Mouse (Mus musculus): ENCODE results near the gene Prdm8.

The Prdm8 gene

DNA sequence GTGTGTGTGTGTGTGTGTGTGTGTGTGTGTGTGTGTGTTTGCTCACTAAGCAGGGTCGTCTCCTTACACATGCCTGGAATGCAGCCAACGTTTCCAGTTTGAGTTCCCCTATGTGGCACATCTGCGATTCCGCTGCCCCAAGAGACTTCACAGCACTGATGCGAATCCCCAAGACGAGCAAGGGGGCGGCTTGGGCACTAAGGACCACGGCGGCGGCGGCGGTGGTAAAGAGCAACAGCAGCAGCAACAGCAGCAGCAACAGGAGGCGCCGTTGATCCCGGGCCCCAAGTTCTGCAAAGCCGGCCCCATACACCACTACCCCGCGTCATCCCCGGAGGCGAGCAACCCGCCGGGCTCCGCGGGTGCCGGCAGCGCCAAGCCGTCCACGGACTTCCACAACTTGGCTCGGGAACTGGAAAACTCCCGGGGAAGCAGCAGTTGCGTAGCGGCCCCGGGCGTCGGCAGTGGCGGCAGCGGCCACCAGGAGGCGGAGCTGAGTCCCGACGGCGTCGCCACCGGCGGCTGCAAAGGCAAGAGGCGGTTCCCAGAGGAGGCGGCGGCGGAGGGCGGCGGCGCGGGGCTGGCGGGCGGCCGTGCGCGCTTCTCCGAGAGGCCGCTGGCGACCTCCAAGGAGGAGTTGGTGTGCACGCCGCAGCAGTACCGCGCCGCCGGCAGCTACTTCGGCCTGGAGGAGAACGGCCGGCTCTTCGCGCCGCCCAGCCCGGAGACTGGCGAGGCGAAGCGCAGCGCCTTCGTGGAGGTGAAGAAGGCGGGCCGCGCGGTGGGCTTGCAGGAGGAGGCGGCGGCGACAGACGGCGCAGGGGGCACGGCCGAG is 18.2 kb downstream of the Prdm8 start:
- peak; percentile 87 for DNase-seq

DNA sequence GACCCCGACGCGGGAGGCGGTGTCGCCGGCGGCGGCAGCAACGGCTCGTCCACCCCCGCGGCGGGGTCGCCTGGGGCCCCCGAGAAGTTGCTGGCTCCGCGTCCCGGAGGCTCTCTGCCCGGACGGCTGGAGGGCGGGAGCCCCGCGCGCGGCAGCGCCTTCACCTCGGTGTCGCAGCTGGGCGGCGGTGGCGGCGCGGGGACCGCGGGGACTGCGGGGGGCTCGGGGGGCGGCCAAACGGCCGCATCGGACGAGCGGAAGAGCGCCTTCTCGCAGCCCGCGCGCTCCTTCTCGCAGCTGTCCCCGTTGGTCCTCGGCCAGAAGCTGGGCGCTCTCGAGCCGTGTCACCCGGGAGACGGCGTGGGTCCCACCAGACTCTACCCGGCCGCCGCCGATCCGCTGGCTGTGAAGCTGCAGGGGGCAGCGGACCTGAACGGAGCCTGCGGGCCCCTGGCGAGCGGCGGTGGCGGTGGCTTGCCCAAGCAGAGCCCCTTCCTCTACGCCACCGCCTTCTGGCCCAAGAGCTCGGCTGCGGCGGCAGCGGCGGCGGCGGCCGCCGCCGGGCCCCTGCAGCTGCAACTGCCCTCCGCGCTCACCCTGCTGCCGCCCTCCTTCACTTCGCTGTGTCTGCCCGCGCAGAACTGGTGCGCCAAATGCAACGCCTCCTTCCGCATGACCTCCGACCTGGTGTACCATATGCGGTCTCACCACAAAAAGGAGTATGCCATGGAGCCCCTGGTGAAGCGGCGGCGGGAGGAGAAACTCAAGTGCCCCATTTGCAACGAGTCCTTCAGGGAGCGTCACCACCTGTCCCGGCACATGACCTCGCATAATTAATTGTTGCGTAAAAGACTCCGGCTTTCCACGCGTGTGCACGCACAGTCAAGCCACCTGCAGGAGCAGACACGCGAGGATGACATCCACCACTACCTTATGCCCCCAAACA is 19.1 kb downstream of the Prdm8 start:
- DNase-seq, result peak; percentile 32

GRCm38 (mm10) chr5:98189181-98190180 is 22.5 kb downstream of the Prdm8 start:
- DNase-seq, result no peak

DNA sequence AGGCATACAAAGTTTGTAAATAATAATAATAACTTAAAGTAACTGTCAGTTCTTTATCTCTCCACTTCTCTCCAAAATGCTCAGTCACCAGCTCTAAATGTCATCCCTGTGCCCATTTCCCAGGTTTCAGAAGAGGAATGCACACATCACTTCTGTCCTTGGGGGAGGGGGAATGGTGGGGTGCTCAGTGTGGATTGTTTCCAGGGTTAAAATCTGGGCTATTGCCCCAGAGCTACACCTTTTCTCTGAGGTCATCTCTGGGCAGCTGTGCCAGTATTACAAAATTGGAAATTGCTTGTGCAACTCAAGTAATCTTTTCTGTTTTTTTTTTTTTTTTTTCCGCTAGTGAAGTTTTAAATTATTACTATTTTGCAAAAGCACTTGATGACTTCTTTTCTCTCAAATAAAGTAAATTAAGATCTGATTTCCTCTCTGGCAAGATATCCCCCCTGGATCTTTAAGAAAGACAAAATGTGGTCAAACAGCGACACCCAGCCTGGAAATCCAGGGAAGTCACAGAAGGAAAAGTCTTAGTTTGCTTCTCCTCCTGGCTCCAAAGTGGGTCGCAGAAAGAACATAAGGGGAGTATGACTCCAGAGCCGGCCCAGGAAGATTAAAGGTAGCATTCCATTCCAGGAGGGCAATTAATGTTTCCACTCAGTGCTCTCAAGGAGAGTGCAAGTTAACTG is 25.4 kb downstream of the Prdm8 start:
- DNase-seq, result no peak

DNA sequence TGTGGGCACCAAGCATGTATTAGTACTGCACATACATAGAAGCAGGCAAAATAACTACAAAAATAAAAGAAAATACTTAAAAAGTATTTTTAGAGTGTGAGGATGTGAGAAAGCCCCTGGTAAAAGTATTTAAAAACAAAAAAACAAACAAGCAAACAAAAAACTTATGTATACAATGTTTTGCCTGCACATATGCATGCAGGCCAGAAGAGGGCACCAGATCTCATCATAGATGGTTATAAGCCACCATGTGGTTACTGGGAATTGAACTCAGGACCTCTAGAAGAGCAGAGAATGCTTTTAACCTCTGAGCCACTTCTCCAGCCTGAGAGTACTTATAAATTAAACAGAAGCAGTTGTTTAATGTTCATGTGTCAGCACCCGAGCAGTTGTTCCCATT is 28.0 kb downstream of the Prdm8 start:
- DNase-seq, result no peak

GRCm38 (mm10) chr5:98198412-98199218 is 31.6 kb downstream of the Prdm8 start:
- no peak for DNase-seq

- DNase-seq, result no peak
Measured at GRCm38 (mm10) chr5:98199219-98199552, 32.2 kb downstream of the Prdm8 start.

- no peak for DNase-seq
Measured at GRCm38 (mm10) chr5:98201606-98202005, 34.6 kb downstream of the Prdm8 start.

DNA sequence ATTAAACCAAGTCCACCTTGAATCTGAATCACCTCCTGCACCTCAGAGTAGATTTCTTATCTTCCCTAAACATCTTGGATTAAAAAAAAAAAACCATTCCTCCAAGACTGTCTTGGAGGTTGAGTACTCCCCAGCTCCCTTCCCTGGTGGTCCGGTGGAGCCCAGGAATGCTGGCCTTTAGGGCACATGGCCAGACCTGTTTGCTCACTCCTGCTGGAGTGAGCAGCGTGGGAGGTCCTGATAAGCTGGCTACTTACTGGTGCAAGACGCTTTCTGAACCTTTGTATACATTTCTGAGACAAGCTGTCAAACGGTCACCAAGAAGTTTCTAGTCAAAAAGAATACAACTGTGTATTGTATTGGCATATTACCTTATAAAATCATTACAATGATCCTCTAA is 36.0 kb downstream of the Prdm8 start:
- no peak for DNase-seq

GRCm38 (mm10) chr5:98212501-98212900 is 45.5 kb downstream of the Prdm8 start:
- DNase-seq, result no peak

DNA sequence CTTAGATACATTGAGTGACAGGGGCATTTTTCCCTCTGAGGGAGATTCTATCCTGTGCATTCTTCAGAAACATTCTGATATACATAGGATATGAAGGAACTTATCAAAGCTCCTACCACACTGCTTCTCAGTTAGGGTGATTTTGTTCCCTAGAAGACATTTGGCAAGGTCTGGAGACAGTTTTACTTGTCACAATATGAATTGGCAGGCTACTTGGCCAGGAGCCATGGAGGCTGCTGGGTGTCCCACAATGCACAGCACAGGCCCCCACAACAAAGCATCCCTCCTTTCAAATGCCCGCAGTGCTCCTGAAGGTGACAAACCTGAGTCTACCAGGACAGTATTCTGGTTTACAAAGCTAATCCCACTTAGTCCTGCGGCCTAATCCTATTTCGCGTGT is 55.0 kb downstream of the Prdm8 start:
- no peak for DNase-seq

GRCm38 (mm10) chr5:98226710-98227109 is 59.7 kb downstream of the Prdm8 start:
- DNase-seq, result no peak

GRCm38 (mm10) chr5:98229456-98229855 is 62.5 kb downstream of the Prdm8 start:
- DNase-seq, result no peak

GRCm38 (mm10) chr5:98238466-98238865 is 71.5 kb downstream of the Prdm8 start:
- DNase-seq, result no peak

Data from kidney, postnatal 14 days (tissue).